Mouse (Mus musculus) A20 (cell line): ENCODE results near the gene Chst8.

Experiments
- DNase-seq: peaks from one replicate; pipeline ENCODE4 v3.0.0-alpha.2; 2011; ENCODE audit warnings: low read depth, low spot score

Gene Chst8

GRCm38 (mm10) chr7:34812531-34813111 lies at the start of gene Chst8:
Chst8 (minus strand) TSS chr7:34812711.
- DNase-seq, result no peak

GRCm38 (mm10) chr7:34858291-34858690 lies 45.8 kb upstream of the Chst8 start:
- no peak for DNase-seq

DNA sequence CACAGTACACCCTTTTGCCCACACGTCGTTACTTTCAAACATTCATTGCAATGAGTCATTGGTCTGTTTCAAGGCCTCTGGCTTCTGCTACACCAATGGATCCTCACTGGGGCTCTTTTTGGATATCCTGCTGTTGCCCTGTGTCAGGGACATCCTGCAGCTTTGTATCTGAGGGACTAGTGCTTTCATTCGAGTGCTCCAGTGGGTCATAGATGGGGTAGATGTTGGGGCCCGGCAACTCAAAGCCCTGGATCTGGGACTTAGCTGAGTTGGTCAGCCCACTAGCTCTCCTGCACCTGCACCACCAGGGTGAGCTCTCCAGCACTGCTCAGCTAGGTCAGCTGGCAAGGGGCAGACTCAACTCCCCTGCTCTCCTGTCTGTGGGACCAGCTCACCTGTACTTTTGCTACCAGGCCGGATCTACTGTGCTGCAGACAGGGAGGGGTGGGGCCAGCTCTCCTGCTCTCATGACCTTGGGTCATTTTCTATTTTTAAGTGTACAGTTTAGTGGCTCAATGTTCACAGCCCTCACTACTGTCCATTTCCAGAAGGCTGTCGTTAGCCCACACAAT lies 42.4 kb upstream of the Chst8 start:
- DNase-seq, result no peak

DNA sequence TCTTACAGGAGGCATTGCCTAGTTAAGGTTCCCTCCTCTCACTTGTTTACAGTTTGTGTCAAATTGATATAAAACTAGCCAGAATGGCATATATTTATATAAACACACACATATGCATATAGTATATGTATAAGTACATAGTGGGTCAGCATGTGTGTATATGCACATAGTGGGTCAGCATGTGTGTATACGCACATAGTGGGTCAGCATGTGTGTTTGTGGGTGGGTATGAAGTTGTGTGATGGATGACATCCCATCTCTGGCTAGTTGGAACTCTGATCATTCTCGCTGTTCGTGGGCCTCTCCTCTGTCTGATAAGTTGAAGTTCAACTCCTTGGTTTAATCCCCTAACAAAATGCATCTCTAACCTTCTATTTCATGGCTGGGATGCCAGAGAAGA lies 40.9 kb upstream of the Chst8 start:
- no peak for DNase-seq

- DNase-seq, result peak; percentile 77
Measured at GRCm38 (mm10) chr7:34849660-34850059, 37.1 kb upstream of the Chst8 start.

DNA sequence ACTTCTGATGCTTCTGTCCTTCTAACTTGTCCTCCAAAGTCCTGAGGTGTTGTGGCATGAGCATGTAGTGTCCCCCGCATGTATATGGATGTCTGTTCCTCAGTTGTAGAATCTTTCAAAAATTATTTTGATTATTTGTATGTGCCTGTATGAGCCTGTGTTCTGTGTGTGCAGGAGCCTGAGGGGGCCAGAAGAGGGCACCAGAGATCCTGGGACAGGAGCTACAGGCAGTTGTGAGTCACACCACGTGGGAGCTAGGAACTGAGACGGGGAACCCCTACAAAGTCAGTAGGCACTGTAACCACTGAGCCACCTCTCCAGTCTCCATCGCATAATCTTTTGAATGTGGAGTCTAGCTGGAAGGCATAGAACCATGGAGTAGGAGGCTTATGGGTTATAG lies 36.3 kb upstream of the Chst8 start:
- peak; percentile 20 for DNase-seq

DNA sequence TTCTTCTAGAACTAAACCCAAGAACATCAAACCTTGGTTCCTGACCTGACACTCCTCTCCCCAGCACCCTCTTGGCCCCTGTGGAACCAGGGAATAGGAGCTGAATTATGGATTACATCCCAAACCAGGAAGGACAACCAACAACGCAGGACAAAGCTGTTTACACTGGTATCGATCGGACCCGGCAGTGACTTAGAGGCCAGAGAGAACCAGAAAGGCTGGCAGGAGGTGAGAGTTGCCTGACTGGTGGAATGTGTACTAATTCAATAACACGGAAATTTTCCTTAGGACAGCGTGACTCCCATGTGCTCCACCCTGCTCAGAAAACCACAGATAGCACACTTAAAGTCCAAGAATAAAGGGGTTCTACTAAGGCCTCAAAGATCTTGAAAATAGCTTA lies 35.4 kb upstream of the Chst8 start:
- no peak for DNase-seq

- DNase-seq, result no peak
Measured at GRCm38 (mm10) chr7:34847410-34847809, 34.9 kb upstream of the Chst8 start.

- DNase-seq, result no peak
Measured at GRCm38 (mm10) chr7:34838749-34839148, 26.2 kb upstream of the Chst8 start.

DNA sequence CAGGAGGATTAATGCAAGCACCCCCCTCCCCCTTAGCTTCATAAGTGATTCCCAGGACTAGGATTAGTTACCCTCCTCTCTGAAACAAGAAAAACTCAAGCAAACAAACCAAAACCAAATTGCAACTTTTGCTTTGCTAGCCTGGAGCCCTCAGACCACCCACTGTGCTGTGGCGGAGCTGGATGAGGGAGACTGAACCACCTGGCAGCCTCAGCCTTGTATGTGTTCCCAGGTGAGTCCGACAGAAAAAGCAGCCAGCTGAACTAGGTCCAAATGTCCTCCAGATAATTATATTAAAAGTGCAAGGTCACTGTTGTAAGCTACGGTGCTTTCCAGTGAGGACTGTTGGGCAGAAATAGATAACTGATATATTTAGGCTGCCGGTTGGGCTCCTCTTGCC lies 25.7 kb upstream of the Chst8 start:
- DNase-seq, result no peak

DNA sequence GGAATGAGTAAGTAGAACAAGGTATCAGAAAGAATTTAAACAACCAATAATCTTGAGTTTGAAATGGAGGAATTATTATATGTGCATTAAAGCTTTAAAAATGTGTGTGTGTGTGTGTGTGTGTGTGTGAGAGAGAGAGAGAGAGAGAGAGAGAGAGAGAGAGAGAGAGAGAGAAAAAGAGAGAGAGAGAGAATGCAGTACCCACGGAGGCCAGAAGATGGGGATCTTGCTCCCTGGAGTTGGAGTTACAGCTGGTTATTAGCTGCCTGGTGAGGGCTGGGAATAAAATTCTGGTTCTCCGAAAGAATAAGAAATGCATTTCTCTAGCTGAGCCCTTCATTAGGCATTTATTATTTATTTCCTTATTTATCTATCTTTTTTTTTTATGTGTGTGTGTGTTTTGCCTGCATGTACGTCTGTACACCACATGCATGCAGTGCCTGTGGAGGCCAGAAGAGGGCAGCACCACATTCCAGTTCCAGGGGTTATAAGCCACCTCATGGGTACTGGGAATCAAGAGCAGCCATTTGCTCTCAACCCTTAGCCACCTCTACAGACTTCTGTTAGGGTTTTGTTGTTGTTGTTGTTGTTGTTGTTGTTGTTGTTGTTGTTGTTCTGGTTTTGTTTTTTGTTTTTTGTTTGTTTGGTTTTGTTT lies 13.9 kb upstream of the Chst8 start:
- DNase-seq, result peak; percentile 70

- DNase-seq, result no peak
Measured at GRCm38 (mm10) chr7:34821587-34821986, 9.1 kb upstream of the Chst8 start.

- no peak for DNase-seq
Measured at GRCm38 (mm10) chr7:34820554-34820953, 8.0 kb upstream of the Chst8 start.

DNA sequence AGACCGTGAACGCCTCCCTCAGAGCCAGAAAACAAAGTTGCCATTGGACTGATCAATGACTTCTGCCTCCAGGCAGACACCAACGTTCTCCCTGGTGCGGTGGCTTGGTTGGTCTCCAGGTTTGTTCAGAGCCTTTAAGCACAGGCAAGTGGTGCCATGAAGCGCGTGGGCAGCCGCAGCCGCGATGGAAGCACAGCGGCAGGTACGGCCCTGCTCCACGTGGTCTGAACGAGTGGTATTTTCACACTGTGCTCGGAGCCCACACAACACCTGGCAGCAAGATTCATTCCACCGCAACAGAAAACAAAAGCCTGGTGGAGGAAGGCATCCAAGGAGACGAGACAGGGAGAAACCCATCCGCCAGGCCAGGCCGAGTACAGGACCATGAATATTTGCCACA lies 7.3 kb upstream of the Chst8 start:
- DNase-seq, result no peak

DNA sequence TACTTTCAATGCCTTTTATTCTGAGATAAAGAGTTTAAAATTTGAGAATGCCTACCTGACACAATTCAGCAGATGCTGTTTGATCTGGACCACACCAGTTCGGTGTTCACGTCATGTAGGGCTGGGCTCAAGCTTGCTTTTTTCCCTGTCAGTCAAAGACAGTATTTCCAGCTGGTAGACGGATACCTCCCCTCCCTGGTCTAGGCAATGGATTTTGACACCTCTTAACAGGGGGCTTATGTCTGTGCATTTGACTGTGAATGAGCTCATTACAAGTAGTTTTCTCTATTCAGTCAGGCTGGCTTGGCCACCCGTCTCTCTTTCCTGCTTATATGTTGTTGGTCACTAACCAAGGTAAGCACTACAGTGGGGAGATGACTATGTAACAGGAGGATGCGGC lies 6.1 kb upstream of the Chst8 start:
- no peak for DNase-seq

DNA sequence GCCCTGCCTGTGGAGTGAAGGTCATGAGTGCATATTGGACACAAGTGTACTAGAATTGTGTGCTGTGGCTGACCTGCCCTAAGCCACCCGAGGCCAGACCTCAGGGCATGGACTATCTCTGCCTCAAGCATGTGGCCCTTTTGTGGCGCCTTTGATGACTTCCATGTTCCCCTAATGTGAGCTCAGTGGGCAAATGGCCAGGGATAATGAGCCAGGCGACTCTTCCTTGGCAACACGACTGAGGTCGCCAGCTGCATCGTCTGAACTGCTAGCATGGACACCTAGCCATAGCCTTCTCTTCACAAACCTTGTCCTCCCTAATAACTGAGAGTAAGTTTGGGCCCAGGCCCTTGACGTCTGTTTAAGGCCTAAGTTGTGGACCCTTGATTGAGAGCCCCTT lies 4.5 kb upstream of the Chst8 start:
- DNase-seq, result no peak

DNA sequence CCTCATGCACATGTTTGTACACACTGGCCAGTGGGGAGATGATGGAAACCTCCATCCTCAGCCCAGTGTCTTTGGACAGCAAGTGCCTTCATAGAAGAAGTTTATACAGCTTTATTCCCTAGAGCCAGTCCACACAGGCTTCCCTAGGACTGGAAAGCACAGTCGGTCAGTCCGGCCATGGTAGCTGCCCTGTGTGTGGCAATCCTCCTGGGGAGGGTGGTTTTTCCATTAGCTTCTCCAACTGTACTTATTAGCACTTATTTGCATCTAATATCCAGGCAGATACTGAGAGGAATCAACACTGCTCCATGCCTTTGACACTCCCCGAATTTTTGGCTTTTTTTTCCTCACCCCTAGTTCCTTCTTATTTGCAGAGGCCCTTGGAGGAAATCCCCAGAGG lies 2.3 kb upstream of the Chst8 start:
- no peak for DNase-seq

DNA sequence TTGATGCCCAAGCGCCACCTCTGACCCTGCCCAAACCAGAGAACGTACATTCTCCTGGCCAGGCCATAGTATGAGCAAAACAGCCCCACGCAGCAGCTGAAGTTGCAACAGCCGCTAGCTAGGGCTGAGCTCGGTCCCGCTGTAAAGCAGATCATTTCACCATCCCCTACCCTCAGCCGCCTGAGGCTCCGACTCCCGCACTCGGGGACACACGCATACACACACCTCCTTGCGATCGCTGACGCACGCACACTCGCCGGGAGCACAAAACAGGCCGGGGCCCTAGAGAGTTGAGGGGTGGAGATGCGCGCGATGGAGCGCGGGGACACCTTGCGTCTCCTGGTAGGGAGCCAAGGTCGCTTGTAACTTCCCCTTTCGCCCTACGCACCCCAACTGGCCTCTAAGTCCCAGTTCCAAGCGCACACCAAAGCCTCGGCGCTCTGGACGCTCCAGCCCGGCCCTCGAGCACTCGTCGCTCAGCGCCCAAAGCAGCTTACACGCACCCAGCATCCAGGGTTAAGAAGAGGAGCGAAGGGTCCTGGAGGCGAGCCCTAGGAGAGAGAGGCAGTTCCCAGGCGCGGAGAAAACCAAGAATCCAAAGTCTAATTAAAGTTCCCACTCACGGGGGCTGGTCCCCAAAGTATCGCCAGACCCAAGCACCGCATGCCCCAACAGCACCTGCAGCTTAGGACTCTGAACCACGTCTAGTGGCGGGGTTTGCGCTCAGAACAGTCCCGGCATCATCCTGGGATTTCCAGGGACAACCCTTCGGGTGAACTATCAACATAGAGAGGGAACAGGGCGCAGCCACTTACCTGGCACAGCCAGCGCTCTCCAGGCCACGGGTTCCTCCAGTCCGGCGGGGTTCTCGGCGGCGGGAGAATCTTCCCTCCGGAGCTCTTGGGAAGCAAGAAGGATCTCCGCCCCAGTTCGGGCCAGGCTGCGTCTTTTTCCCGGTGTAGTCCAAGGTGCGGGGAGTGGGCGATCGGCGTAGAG lies 682 bp downstream of the Chst8 start:
- DNase-seq, result no peak

DNA sequence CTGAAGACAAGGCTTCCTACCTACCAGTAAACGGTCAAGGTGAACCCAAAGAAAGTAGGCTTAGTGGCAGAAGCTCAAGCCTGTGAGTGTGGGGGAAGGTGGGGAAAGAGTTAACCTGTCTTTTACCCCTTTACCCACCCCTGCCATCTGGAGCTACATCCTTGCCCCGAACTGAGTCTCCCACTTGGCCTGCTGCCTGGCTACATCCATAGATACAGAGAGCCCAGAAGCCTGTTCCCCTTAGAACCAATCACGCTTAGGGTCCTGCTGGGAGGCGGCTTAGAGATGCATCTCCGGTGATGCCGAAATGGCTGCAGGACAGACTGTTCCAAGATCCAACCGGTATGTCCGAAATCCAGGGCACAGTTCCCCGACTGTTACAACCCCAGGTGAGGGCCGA lies 1.5 kb downstream of the Chst8 start:
- DNase-seq, result no peak

- DNase-seq, result no peak
Measured at GRCm38 (mm10) chr7:34806307-34806706, 6.2 kb downstream of the Chst8 start.

GRCm38 (mm10) chr7:34805691-34806205 lies 6.8 kb downstream of the Chst8 start:
- no peak for DNase-seq

- DNase-seq, result no peak
Measured at GRCm38 (mm10) chr7:34805042-34805441, 7.5 kb downstream of the Chst8 start.
